Mouse (Mus musculus): ENCODE measurements around the gene Isy1. TPM values are rescaled to one million over a fixed set of nuclear protein-coding genes. Genes with fewer than 3 reads are reported as not detected.

The Isy1 gene
- polyA plus RNA-seq, 1 experiment from 2014 or later: 34.1 TPM

DNA sequence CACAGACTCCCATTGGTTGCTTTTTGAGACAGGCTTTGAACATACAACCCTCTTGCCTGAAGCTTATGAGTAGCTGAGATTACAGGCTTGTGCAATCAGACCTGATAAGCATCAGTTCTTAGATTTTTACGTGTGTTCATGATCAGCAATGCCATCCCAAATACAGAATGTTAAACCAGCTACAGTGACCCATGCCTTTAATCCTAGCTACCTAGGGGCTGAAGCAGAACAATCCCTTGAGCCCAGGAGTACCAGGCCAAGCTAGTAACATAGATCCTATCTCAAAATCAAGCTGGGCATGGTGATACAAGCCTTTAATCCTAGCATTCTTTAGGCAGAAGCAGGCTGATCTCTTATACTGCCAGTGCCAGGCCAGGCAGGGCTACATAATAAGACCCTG is 34.6 kb downstream of the Isy1 start:
- Histone ChIP-seq H3K4me2 (ENCODE audit: low read length) (no peak overlapping the region), H3K27ac (ENCODE audit: low read depth, low read length) (no peak overlapping the region), H3K27me3 (replicated peaks; ENCODE audit: control insufficient read depth, insufficient read depth, low read length) (no peaks in the 10 kb centered on the region), H3K9me3 (replicated peaks; ENCODE audit: control insufficient read depth, low read length) (no peaks in the 10 kb centered on the region), H3K36me3 (ENCODE audit: control insufficient read depth, insufficient read depth, low read length) (0 out of 2 replicates have a peak, but pooled peaks cover 2% of the 10 kb centered on the region), H3K4me1 (ENCODE audit: control insufficient read depth, insufficient read depth, low read length) (no peaks in the 10 kb centered on the region), H3K9ac (ENCODE audit: low read length) (no peak overlapping the region), H3K4me3 (ENCODE audit: low read depth, low read length) (no peak overlapping the region)
- DNase-seq (ENCODE audit: low spot score) (no peak), ATAC-seq (no peak)
- 88% methylated on average over 1 of the region's 1 CpGs for WGBS

DNA sequence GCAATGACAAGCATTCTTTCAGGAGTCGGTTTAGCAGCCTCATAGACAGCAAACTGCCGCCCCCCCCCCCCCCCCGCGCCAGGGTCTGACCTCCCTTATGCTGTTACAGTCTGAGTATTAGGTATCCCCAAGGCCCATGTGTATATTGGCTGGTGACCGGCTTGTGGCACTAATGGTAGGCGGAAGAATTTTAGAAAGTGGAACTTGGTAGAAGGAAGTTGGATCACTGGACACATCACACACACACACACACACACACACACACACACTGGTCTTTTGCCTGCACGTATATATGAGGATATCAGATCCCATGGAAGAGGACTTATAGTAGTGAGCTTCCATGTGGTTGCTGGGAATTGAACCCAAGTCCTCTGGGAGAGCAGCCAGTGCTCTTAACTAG is 36.1 kb downstream of the Isy1 start:
- Histone ChIP-seq H3K9ac (ENCODE audit: low read length) (no peak overlapping the region), H3K27ac (ENCODE audit: low read depth, low read length) (no peak overlapping the region), H3K4me1 (ENCODE audit: control insufficient read depth, insufficient read depth, low read length) (no peaks in the 10 kb centered on the region), H3K36me3 (ENCODE audit: control insufficient read depth, insufficient read depth, low read length) (0 out of 2 replicates have a peak, but pooled peaks cover 2% of the 10 kb centered on the region), H3K4me2 (ENCODE audit: low read length) (no peak overlapping the region), H3K27me3 (replicated peaks; ENCODE audit: control insufficient read depth, insufficient read depth, low read length) (no peaks in the 10 kb centered on the region), H3K9me3 (replicated peaks; ENCODE audit: control insufficient read depth, low read length) (no peaks in the 10 kb centered on the region), H3K4me3 (ENCODE audit: low read depth, low read length) (no peak overlapping the region)
- ATAC-seq (no peak), DNase-seq (ENCODE audit: low spot score) (no peak)
- 85% methylated on average over 7 of the region's 7 CpGs for whole genome bisulfite sequencing

DNA sequence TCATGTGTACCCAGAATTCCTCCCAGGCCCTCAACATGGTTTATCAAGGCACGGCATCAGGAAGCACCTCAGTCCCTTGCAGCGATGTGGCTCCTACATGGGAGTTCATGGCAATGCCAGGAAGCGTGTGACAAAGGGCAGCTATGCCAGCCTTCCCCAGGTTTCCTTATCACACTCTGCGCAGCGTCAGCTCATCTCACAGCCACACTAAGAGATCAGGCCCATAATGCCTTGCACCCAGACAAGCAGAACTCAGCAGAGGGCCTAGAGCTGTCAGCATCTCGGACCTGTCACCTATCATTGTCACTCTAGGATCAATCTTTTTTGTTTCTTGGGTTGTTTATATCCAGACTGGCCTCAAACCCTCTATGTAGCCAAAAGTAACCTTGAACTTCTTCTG is 39.0 kb downstream of the Isy1 start:
- ATAC-seq: no peak
- Histone ChIP-seq H3K4me3 (ENCODE audit: low read depth, low read length) (no peak overlapping the region), H3K4me1 (ENCODE audit: control insufficient read depth, insufficient read depth, low read length) (no peaks in the 10 kb centered on the region), H3K27me3 (replicated peaks; ENCODE audit: control insufficient read depth, insufficient read depth, low read length) (no peaks in the 10 kb centered on the region), H3K9ac (ENCODE audit: low read length) (no peak overlapping the region), H3K27ac (ENCODE audit: low read depth, low read length) (no peak overlapping the region), H3K36me3 (ENCODE audit: control insufficient read depth, insufficient read depth, low read length) (no peaks in the 10 kb centered on the region), H3K4me2 (ENCODE audit: low read length) (no peak overlapping the region), H3K9me3 (replicated peaks; ENCODE audit: control insufficient read depth, low read length) (no peaks in the 10 kb centered on the region)
- 88% methylated on average over 6 of the region's 6 CpGs for WGBS
- DNase-seq (ENCODE audit: low spot score): no peak

DNA sequence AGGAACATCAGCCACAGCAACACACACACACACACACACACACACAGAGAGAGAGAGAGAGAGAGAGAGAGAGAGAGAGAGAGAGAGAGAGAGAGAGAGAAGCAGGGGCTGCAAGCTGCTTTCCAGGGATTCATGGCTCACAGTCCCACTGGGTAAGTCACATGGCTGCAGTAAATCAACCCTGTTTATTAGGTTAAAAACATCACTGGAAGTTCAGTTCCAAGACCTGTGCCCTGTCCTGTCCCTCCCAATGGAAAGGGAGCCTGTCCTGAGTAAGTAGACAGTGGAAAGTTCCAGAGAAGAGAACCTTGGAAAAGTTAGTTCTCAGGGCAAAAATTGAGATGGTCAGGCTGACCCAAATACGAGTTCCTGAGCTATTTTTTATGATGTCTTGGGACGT is 41.3 kb downstream of the Isy1 start:
- H3K4me2 ChIP-seq (ENCODE audit: low read length): no peak overlapping the region
- 54% methylated on average over 2 of the region's 2 CpGs for WGBS
- no peaks in the 10 kb centered on the region for H3K27me3 ChIP-seq (replicated peaks; ENCODE audit: control insufficient read depth, insufficient read depth, low read length)
- H3K4me1 ChIP-seq (ENCODE audit: control insufficient read depth, insufficient read depth, low read length): no peaks in the 10 kb centered on the region
- no peaks in the 10 kb centered on the region for H3K9me3 ChIP-seq (replicated peaks; ENCODE audit: control insufficient read depth, low read length)
- DNase-seq (ENCODE audit: low spot score) (no peak), ATAC-seq (no peak)
- H3K9ac ChIP-seq (ENCODE audit: low read length): no peak overlapping the region
- no peak overlapping the region for H3K27ac ChIP-seq (ENCODE audit: low read depth, low read length)
- no peak overlapping the region for H3K4me3 ChIP-seq (ENCODE audit: low read depth, low read length)
- peaks cover 9% of the 10 kb centered on the region; the same call in 1 of the 2 replicates for H3K36me3 ChIP-seq (ENCODE audit: control insufficient read depth, insufficient read depth, low read length)

DNA sequence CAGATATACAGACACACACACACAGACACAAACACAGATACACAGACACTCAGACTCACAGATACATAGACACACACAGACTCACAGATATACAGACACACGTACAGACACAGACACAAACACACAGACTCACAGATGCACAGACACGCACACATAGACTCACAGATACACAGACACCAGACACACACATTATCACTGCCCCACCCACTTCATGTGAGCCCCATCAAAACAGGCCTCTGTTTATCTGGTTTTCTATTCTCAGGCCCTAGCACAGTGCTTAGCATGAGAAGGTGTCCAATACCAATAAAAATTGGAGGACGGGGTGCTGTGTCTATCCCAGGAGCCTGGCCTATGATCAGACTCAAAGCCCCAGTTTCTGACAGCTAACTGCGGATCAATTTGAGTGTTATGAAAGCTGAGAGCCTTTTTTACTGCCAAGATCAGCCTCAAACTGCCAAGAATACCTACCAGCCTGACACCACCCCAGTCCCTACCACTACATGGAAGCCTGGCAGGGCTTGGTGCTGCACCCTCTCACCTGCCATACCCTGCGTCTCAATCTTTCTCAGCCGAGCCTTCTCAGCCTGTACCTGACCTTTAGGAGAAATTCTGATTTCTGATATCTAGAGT is 42.2 kb downstream of the Isy1 start:
- Histone ChIP-seq H3K36me3 (ENCODE audit: control insufficient read depth, insufficient read depth, low read length) (peaks cover 13% of the 10 kb centered on the region; the same call in 1 of the 2 replicates), H3K9ac (ENCODE audit: low read length) (no peak overlapping the region), H3K9me3 (replicated peaks; ENCODE audit: control insufficient read depth, low read length) (no peaks in the 10 kb centered on the region), H3K4me3 (ENCODE audit: low read depth, low read length) (no peak overlapping the region), H3K4me1 (ENCODE audit: control insufficient read depth, insufficient read depth, low read length) (no peaks in the 10 kb centered on the region), H3K4me2 (ENCODE audit: low read length) (no peak overlapping the region), H3K27ac (ENCODE audit: low read depth, low read length) (no peak overlapping the region), H3K27me3 (replicated peaks; ENCODE audit: control insufficient read depth, insufficient read depth, low read length) (no peaks in the 10 kb centered on the region)
- DNase-seq (ENCODE audit: low spot score): no peak
- WGBS: 86% methylated on average over 6 of the region's 6 CpGs
- no peak for ATAC-seq

DNA sequence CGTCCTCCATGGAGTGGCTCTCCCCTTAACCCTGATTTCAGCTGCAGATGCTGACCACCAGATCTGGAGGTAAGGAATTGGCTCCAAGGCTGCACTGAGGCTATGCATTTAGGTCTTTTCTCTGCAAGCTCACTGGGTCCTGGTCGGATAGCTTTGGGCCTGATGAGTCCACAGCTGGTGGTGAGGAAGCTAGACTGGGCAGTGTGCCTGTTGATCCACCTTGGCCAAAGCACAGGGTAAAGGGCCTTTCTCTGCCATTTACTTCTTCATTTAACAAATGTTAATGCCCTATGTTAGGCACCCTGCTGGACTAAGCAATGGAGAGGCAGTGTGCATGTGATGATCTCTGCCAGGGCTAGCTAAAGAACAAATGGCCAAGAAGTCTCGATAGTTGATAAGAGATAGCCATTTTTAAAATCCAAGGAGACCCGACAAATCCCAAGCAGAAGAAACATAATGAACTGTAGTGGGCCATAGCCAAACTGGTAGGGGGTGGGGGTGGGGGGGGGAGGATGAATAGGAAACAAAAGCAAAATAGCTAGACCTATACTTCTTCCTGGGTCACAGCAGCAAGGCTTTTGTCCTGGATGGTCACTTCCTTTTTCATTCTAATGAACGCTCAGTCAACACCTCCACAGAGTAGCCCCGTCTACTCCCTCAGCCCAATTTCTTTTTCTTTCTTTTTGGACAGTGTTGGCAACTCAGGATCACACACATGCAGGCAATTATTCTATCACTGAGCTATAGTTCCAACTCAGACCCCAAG is 43.0 kb downstream of the Isy1 start:
- Histone ChIP-seq H3K4me1 (ENCODE audit: control insufficient read depth, insufficient read depth, low read length) (no peaks in the 10 kb centered on the region), H3K9me3 (replicated peaks; ENCODE audit: control insufficient read depth, low read length) (no peaks in the 10 kb centered on the region), H3K4me3 (ENCODE audit: low read depth, low read length) (no peak overlapping the region), H3K27ac (ENCODE audit: low read depth, low read length) (no peak overlapping the region), H3K9ac (ENCODE audit: low read length) (no peak overlapping the region), H3K27me3 (replicated peaks; ENCODE audit: control insufficient read depth, insufficient read depth, low read length) (no peaks in the 10 kb centered on the region), H3K36me3 (ENCODE audit: control insufficient read depth, insufficient read depth, low read length) (peaks cover 20% of the 10 kb centered on the region), H3K4me2 (ENCODE audit: low read length) (no peak overlapping the region)
- DNase-seq (ENCODE audit: low spot score) (no peak), ATAC-seq (no peak)
- 50% methylated on average over 6 of the region's 6 CpGs for WGBS

DNA sequence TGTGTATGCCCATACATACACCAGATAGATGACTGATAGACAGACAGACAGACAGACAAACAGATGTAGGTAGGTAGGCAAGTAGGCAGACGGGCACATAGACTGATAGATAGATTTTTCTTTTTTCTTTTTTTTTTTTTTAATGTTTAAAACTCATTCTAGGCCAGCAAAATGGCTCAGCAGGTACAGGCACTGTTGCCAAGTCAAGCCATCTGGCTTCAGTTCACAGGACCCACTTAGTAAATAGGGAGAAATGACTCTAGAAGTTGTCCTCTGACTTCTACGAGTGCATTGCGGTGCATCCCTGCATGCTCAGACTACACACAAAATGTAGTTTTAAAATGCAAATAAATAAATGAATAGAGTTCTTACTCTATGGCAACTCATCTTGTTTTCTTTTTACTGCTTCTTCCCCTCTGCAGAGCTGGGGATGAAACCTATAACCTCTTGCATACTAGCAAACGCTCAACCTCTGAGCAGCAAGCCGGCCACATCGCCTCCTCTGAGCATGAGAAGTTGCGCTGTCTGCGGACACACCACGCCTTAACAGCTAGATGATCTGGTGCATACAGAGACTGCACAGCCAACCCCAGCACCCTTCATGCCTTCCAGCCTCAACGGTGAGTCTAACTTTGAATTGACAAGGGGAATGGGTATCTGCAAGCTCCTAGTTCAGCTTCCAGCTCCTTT is 44.6 kb downstream of the Isy1 start:
- 96% methylated on average over 10 of the region's 10 CpGs for WGBS
- DNase-seq (ENCODE audit: low spot score): no peak

DNA sequence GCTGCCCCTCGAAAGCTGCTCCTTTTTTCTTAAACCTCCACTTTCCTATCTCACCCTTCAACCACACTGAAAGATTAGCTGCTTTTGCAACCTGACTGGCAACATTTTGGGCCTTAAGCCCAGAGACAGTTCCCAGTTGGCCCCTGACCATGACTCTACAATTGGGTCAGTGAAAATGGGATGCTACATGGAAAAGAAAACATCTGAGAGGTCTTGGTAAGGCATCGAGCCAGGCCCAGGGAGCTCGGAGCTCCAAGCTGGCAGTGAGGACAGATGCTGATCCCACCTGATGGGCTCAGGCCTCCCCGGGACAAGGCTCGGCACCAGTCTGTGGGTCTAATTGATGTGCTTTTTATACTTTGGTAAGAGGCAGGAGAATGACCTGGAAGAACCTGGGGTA is 46.8 kb downstream of the Isy1 start:
- DNase-seq (ENCODE audit: low spot score): no peak
- no peaks in the 10 kb centered on the region for H3K9me3 ChIP-seq (replicated peaks; ENCODE audit: control insufficient read depth, low read length)
- peaks cover 20% of the 10 kb centered on the region for H3K36me3 ChIP-seq (ENCODE audit: control insufficient read depth, insufficient read depth, low read length)
- no peak overlapping the region for H3K4me3 ChIP-seq (ENCODE audit: low read depth, low read length)
- H3K9ac ChIP-seq (ENCODE audit: low read length): no peak overlapping the region
- 92% methylated on average over 5 of the region's 5 CpGs for WGBS
- no peak for ATAC-seq
- peaks cover 8% of the 10 kb centered on the region for H3K4me1 ChIP-seq (ENCODE audit: control insufficient read depth, insufficient read depth, low read length)
- no peak overlapping the region for H3K27ac ChIP-seq (ENCODE audit: low read depth, low read length)
- H3K27me3 ChIP-seq (replicated peaks; ENCODE audit: control insufficient read depth, insufficient read depth, low read length): no peaks in the 10 kb centered on the region
- H3K4me2 ChIP-seq (ENCODE audit: low read length): no peak overlapping the region

More for the DNA sequence above, 44.6 kb downstream of the Isy1 start:
- Histone ChIP-seq H3K4me3 (ENCODE audit: low read depth, low read length) (no peak overlapping the region), H3K4me2 (ENCODE audit: low read length) (no peak overlapping the region), H3K9me3 (replicated peaks; ENCODE audit: control insufficient read depth, low read length) (no peaks in the 10 kb centered on the region), H3K4me1 (ENCODE audit: control insufficient read depth, insufficient read depth, low read length) (peaks cover 8% of the 10 kb centered on the region), H3K27me3 (replicated peaks; ENCODE audit: control insufficient read depth, insufficient read depth, low read length) (no peaks in the 10 kb centered on the region), H3K9ac (ENCODE audit: low read length) (no peak overlapping the region), H3K27ac (ENCODE audit: low read depth, low read length) (no peak overlapping the region), H3K36me3 (ENCODE audit: control insufficient read depth, insufficient read depth, low read length) (peaks cover 20% of the 10 kb centered on the region)
- ATAC-seq: no peak

All from forebrain, embryonic 14.5 days (tissue).